Mouse (Mus musculus) embryonic facial prominence, embryonic 14.5 days (tissue): Measurements from ENCODE around the gene P2ry6. TPM values are rescaled to one million over a fixed set of nuclear protein-coding genes. Genes with fewer than 3 reads are reported as not detected.

Experiments
- ATAC-seq: fragments of 200-750 bp; cut with Nextera tagmentation; 2 replicates; pipeline ENCODE4 v1.8.0; 2017; ENCODE audit warnings: low read depth, moderate number of reproducible peaks, moderate TSS enrichment
- DNase-seq: peaks from one replicate; pipeline ENCODE4 v3.0.0-alpha.2; 2015; ENCODE audit warnings: low spot score
- H3K27ac ChIP-seq: fragments of 300-500 bp; sonication (generic); replicated peaks from 2 replicates; pipeline ENCODE4 v1.5.1; 2014; ENCODE audit warnings: low read depth, mild to moderate bottlenecking, low read length, moderate library complexity
- H3K27me3 ChIP-seq: fragments of 300-500 bp; sonication (generic); replicated peaks from 2 replicates; pipeline ENCODE4 v1.6.1; 2014; ENCODE audit warnings: low read length; ENCODE audit not compliant: control insufficient read depth, insufficient read depth
- H3K36me3 ChIP-seq: fragments of 300-500 bp; sonication (generic); 2 replicates; pipeline ENCODE4 v1.6.1; 2014; ENCODE audit warnings: low read length, mixed read lengths; ENCODE audit not compliant: control insufficient read depth, insufficient read depth
- H3K4me1 ChIP-seq: fragments of 300-500 bp; sonication (generic); 2 replicates; pipeline ENCODE4 v1.6.1; 2014; ENCODE audit warnings: antibody characterized with exemption, low read length; ENCODE audit not compliant: control insufficient read depth, insufficient read depth
- H3K4me2 ChIP-seq: fragments of 300-500 bp; sonication (generic); 2 replicates; pipeline ENCODE4 v1.6.1; 2014; ENCODE audit warnings: low read depth, mild to moderate bottlenecking, low read length, moderate library complexity, mixed read lengths
- H3K4me3 ChIP-seq: fragments of 300-500 bp; sonication (generic); 2 replicates; pipeline ENCODE4 v1.5.1; 2014; ENCODE audit warnings: low read depth, mild to moderate bottlenecking, low read length
- H3K9ac ChIP-seq: fragments of 300-500 bp; sonication (generic); 2 replicates; pipeline ENCODE4 v1.6.1; 2014; ENCODE audit warnings: low read depth, mild to moderate bottlenecking, low read length, moderate library complexity, mixed read lengths
- H3K9me3 ChIP-seq: fragments of 300-500 bp; sonication (generic); 2 replicates; pipeline ENCODE4 v1.6.1; 2016; ENCODE audit warnings: low read length; ENCODE audit not compliant: control insufficient read depth
- WGBS: fragments of 180-500 bp; shearing (Covaris S2); extraction: QIAGEN DNeasy Blood & Tissue Kit; methylation state at CpG from one replicate; pipeline ENCODE4 v1.1.7; 2014; 5-methylcytosine and 5-hydroxymethylcytosine counted together
- polyA plus RNA-seq: library from polyadenylated mRNA; unstranded; fragments of >200 nt; fragmentation: Nextera tagmentation; extraction: Ambion mirVana; gene quantifications from 2 replicates; pipeline ENCODE4 v1.2.1, GENCODE M21; 2014

Gene P2ry6
- polyA plus RNA-seq, 1 experiment from 2014 or later: 7.3 TPM

DNA sequence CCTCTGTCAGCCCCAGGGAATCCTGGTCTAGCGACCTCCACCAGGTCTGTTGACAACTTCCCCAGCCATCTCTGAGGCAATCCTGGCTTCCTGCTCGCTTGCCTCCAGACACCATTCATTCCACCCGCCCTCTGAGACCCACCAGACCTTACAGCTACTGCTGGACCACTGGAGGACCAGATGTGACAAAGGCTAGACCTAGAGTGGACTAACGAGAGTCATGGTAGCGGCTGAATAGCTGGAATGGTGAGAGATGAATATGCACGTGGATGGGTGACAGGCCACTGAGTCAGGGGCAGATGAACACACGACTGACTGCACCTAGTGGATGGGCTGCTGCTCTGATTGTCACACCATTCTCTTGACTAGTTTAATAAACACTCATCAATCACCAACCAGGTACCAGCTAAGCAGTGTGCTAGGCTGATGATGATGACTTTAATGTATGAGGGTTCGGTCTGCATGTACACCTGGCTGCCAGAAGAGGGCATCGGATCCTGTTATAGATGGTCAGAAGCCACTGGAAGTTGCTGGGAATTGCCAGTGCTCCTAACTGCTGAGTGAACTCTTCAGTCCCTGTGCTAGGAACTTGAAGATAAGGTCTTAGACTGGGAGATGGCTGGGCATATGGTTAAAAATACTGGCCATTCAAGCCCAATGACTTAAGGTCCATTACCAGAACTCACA is 71.9 kb downstream of the P2ry6 start:
- H3K27ac ChIP-seq: no peak overlapping the region

DNA sequence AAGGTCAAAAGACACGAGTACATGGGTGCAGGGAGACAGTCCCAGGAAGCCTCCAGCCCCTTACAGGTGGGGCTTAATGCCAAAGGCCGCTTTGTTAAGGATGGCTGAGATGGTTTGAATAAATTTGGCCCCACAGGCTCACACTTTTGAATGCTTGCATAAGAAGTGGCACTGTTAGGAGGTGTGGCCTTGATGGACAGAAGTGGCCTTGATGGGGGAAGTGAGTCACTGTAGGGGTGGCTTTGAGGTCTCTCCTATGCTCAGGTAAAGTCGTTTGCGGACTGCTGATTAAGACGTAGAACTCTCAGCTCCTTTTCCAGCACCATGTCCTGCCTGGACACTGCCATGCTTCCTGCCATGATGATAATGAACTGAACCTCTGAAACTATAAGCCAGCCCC is 76.6 kb downstream of the P2ry6 start:
- no peak for DNase-seq
- 81% methylated on average over 5 of the region's 5 CpGs for WGBS
- H3K27me3 ChIP-seq: no peaks in the 10 kb centered on the region
- H3K4me3 ChIP-seq: no peak overlapping the region
- H3K4me2 ChIP-seq: no peak overlapping the region
- no peaks in the 10 kb centered on the region for H3K9me3 ChIP-seq
- H3K27ac ChIP-seq: no peak overlapping the region
- H3K4me1 ChIP-seq: peaks cover 22% of the 10 kb centered on the region
- no peak for ATAC-seq
- H3K36me3 ChIP-seq: peaks cover 9% of the 10 kb centered on the region; the same call in 1 of the 2 replicates
- H3K9ac ChIP-seq: no peak overlapping the region

More for the DNA sequence above, 71.9 kb downstream of the P2ry6 start:
- 77% methylated on average over 9 of the region's 9 CpGs for WGBS
- Histone ChIP-seq H3K9ac (no peak overlapping the region), H3K4me1 (peaks cover 2% of the 10 kb centered on the region), H3K9me3 (no peaks in the 10 kb centered on the region), H3K27me3 (no peaks in the 10 kb centered on the region), H3K4me2 (no peak overlapping the region), H3K36me3 (peaks cover 13% of the 10 kb centered on the region; the same call in 1 of the 2 replicates), H3K4me3 (no peak overlapping the region)
- ATAC-seq (0 out of 2 replicates have a peak, but pooled peaks have one; percentile 28), DNase-seq (no peak)

DNA sequence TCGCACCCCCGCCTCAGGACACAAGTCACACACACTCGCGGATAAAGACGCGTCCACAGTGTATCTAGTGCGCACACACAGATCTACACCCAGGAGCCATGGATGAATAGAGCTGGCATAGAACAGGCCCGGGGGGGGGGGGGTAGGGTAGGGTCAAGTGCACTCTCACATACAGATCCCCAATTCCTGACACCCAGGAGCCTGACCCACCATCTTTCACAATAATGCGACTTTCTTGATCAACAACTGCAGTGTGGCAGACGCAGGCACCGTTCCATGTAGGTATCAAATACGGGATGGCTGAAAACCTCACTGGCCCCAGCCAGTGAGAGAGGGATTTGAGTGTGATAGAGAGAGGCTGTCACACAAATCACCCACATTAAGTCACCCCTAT is 79.6 kb downstream of the P2ry6 start:
- Histone ChIP-seq H3K4me2 (peak overlapping the region; percentile 96), H3K4me1 (peaks cover 22% of the 10 kb centered on the region), H3K27ac (peak overlapping the region; percentile 44; the same call in 1 of the 2 replicates), H3K27me3 (no peaks in the 10 kb centered on the region), H3K36me3 (peaks cover 9% of the 10 kb centered on the region; the same call in 1 of the 2 replicates), H3K9me3 (no peaks in the 10 kb centered on the region), H3K4me3 (peak overlapping the region; percentile 57), H3K9ac (peak overlapping the region; percentile 82)
- ATAC-seq (peak; percentile 23), DNase-seq (no peak)
- WGBS: 6% methylated on average over 9 of the region's 12 CpGs

DNA sequence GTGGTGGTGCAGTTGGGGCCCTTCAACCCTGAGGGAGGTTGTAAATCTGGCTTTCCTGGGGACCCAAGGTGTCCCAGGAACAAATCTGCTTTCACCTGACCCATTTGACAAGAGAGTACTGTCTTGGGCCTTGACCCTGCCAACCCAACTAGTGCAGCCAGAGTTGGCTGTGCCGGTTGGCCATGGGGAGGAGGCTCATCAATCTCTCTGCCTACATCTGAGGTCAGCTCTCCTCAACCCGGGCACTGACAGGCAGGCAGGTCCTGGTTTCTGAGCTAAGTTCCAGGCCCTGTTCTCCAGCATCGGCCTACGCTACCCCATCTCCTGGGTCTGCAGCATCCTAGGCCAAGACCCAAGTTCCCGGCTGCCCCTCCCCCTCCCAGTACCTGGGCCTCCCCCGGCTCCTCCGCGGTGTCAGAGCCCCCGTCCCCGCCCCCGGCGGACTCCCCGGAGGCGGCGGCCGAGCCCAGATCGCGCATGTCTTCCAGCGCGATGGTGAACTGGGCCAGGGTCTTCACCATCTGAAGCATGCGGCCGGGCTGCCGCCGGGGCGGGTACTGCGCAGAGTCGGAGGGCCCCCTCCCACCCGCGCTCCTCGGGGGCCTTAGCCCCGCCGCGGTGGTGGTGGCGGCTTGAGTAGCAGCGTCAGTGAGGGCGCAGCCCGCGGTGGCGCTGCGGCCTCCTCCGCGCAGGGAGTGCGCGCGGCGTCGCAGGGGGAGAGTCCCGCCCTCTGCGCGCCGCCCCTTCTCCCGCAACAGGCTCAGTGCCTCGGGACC is 80.2 kb downstream of the P2ry6 start:
- no peaks in the 10 kb centered on the region for H3K9me3 ChIP-seq
- H3K4me3 ChIP-seq: peak overlapping the region; percentile 57
- peak overlapping the region; percentile 82 for H3K9ac ChIP-seq
- ATAC-seq (peak; percentile 76), DNase-seq (peak; percentile 65)
- H3K4me1 ChIP-seq: peaks cover 22% of the 10 kb centered on the region
- 12% methylated on average over 14 of the region's 53 CpGs for WGBS
- peak overlapping the region; percentile 96 for H3K4me2 ChIP-seq
- H3K36me3 ChIP-seq: peaks cover 15% of the 10 kb centered on the region
- H3K27ac ChIP-seq: peak overlapping the region; percentile 44; the same call in 1 of the 2 replicates
- H3K27me3 ChIP-seq: no peaks in the 10 kb centered on the region

DNA sequence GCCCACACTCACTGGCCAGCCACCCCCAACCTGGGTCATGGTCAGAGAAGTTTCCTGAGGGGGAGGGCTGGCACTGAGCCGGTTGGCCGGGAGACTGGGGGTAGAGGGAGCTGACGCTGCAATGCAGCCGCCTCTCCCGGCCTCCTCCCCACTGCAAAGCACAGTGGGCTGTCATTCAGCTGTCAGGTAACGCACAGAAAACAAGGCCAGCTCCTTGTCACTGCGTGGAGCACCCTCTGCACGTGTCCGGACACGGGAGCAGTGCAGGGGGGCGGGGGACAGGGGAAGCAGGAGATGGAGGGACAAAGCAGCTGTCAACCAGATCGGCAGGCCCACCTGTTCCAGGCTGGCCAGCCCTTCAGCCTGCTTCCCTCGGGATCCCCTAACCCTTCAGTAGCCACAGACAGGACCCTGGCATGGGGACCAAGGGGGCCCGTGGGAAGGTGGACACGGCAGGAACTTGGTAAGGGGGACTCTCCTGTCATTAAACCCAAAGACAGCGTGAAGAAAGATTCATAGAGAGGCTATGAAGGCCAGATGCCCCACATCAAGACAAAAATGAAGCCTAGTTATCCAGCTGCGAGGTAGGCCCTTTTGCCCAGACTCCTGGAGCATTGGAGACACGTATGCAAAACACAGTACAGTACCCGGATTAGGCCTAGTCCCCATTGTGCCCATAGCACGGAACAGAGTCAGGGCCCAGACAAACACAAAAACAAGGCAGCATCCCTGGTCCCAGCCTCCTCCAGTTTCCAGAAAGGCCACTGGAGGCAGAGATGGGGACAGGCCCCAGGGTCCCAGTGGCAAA is 81.0 kb downstream of the P2ry6 start:
- Histone ChIP-seq H3K4me3 (peak overlapping the region; percentile 57; the same call in 1 of the 2 replicates), H3K4me2 (peak overlapping the region; percentile 96), H3K4me1 (peaks cover 22% of the 10 kb centered on the region), H3K9me3 (no peaks in the 10 kb centered on the region), H3K27ac (no peak overlapping the region), H3K9ac (peak overlapping the region; percentile 82), H3K27me3 (no peaks in the 10 kb centered on the region), H3K36me3 (peaks cover 23% of the 10 kb centered on the region)
- 52% methylated on average over 19 of the region's 20 CpGs for WGBS
- peak; percentile 45 for DNase-seq
- peak; percentile 45; the same call in 1 of the 2 replicates for ATAC-seq

Other genes with a start within 250 kb of the P2ry6 start
- 4.1 and 4.6 TPM in 2 replicates for gene Relt, start 111.2 kb downstream of the P2ry6 start, polyA plus RNA-seq
- gene Arhgef17, start 42.5 kb downstream of the P2ry6 start, polyA plus RNA-seq: 16.3 and 16.8 TPM in 2 replicates
- 2.0 and 2.3 TPM in 2 replicates for gene P2ry2, start 38.2 kb upstream of the P2ry6 start, polyA plus RNA-seq
- 20.7 and 23.9 TPM in 2 replicates for gene Fchsd2, start 118.2 kb upstream of the P2ry6 start, polyA plus RNA-seq